Mouse (Mus musculus): ENCODE measurements around the gene Oprl1.

DNA sequence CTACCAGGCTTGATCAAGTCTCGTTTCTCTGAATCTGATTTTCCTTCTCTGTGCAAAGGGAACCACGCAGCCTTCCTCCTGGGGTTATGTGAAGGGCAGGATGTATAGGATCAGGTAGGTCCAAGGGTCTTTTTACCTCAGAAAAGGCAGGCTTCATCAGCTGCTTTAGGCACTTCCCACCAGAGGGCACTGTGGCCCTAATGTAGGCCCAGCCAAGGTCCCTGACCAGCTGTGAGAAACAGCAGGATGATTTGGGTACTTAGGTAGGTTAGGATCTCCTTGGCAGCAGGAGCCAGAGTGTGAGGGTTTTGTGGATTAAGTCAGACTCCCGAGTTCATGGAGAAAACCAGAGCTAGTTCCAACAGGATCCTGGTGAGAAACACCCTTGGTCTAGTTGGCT is 7.4 kb downstream of the Oprl1 start:
- TF ChIP-seq CTCF (IDR thresholded peaks at IDR 0.05; ENCODE audit: low read depth, low read length) (peak; percentile 71), POLR2A (IDR thresholded peaks at IDR 0.05; ENCODE audit: extremely low read depth, insufficient read depth, low read length) (no peak)
